Mouse (Mus musculus) heart, embryonic 14.5 days (tissue): ENCODE measurements at regions not wholly inside any gene's neighbourhood (a gene's known extent, or its start where the extent isn't known, plus 50 kb on each side); places are given as distances from the start of the nearest gene placed in this dataset.

ENCODE experiments used
- ATAC-seq: fragments of 200-750 bp; cut with Nextera tagmentation; 2 replicates; pipeline ENCODE4 v1.8.0; 2017; ENCODE audit warnings: low read depth, moderate TSS enrichment; ENCODE audit not compliant: insufficient number of reproducible peaks, insufficient read depth, low FRiP score
- H3K27ac ChIP-seq, 2 experiments: fragments of 200-500 bp in 1 of 2; fragments of 300-500 bp in 1 of 2; sonication (generic) in 1 of 2; replicated peaks in 1 of 2; 2 replicates each; pipeline ENCODE4 v1.5.1; 2012 to 2014; ENCODE audit warnings: low read depth in 2 of 2, low read length in 2 of 2, control low read depth in 1 of 2, mild to moderate bottlenecking in 1 of 2, mixed read lengths in 1 of 2; ENCODE audit not compliant: control insufficient read depth in 1 of 2, insufficient read depth in 1 of 2
- H3K27me3 ChIP-seq: fragments of 300-500 bp; sonication (generic); 2 replicates; pipeline ENCODE4 v1.6.1; 2014; ENCODE audit warnings: mild to moderate bottlenecking, low read length, control low read depth; ENCODE audit not compliant: control insufficient read depth, insufficient read depth
- H3K36me3 ChIP-seq: fragments of 300-500 bp; sonication (generic); 2 replicates; pipeline ENCODE4 v1.6.1; 2014; ENCODE audit warnings: mild to moderate bottlenecking, control low read depth, low read length, mixed read lengths; ENCODE audit not compliant: control insufficient read depth, insufficient read depth
- H3K4me1 ChIP-seq, 2 experiments: fragments of 200-500 bp in 1 of 2; fragments of 300-500 bp in 1 of 2; sonication (generic) in 1 of 2; 2 replicates each; pipeline ENCODE4 v1.6.1; 2012 to 2014; ENCODE audit warnings: low read length in 2 of 2, control low read depth in 1 of 2, mixed read lengths in 1 of 2; ENCODE audit not compliant: control insufficient read depth in 2 of 2, insufficient read depth in 2 of 2
- H3K4me2 ChIP-seq: fragments of 300-500 bp; sonication (generic); 2 replicates; pipeline ENCODE4 v1.6.1; 2014; ENCODE audit warnings: mild to moderate bottlenecking, low read length
- H3K4me3 ChIP-seq, 2 experiments: fragments of 200-500 bp in 1 of 2; fragments of 300-500 bp in 1 of 2; sonication (generic) in 1 of 2; 2 replicates each; pipeline ENCODE4 v1.5.1; 2012 to 2014; ENCODE audit warnings: low read length in 2 of 2, mild to moderate bottlenecking in 2 of 2, control low read depth in 1 of 2, low read depth in 1 of 2, moderate library complexity in 1 of 2; ENCODE audit not compliant: control insufficient read depth in 1 of 2, insufficient read depth in 1 of 2
- H3K9ac ChIP-seq: fragments of 300-500 bp; sonication (generic); 2 replicates; pipeline ENCODE4 v1.6.1; 2014; ENCODE audit warnings: mild to moderate bottlenecking, low read length
- H3K9me3 ChIP-seq: fragments of 300-500 bp; sonication (generic); 2 replicates; pipeline ENCODE4 v1.6.1; 2016; ENCODE audit warnings: low read length, control low read depth; ENCODE audit not compliant: control insufficient read depth
- WGBS: fragments of 180-500 bp; shearing (Covaris S2); extraction: QIAGEN DNeasy Blood & Tissue Kit; methylation state at CpG from one replicate; pipeline ENCODE4 v1.1.7; 2014; 5-methylcytosine and 5-hydroxymethylcytosine counted together

DNA sequence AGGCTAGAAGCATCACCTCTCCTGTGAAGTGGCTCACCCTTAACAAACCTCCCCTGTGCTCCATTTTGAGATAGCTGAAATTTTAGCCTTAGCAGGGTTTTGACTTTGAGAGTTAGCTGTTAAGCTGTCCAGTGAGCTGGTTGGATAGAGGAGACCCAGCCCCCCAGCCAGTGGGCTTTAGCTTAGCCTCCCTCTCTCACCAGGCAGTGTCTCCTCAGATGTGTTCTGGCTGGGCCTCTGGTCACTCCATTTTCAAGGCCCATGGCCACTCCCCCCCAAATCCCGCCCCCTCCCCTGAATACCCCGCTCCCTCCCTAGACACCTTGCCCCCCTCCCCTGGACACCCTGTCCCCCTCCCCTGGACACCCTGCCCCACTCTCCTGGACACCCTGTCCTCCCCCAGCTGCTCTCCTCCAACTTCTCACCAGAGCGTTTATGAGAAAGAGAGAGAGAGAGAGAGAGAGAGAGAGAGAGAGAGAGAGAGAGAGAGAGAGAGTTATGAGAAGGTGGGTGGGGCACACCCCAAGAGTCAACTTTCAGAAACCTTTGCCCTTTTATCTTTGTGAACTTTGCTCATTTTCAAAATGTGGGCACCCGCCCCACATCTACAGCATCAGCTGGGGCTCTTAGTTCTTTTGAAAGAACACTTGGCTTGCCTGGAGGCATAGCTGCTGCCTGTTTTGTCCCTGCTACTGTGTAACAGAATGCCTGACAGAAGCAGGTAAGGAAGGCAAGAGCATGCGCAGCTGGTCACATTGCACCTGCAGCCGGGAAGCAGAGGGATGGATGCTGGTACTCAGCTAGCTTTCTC lies 161.3 kb downstream of the Gadd45g start:
- Histone ChIP-seq H3K4me2 (no peak overlapping the region), H3K27ac (no peak overlapping the region), H3K4me1 (peaks cover 0 to 2% of the 10 kb centered on the region in 2 experiments; a peak in 1 of 4 replicates), H3K36me3 (no peaks in the 10 kb centered on the region), H3K4me3 (no peak overlapping the region), H3K9ac (no peak overlapping the region), H3K9me3 (no peaks in the 10 kb centered on the region), H3K27me3 (no peaks in the 10 kb centered on the region)
- no peak for ATAC-seq
- WGBS, result 79% methylated on average over 6 of the region's 6 CpGs

- 90% methylated on average over 4 of the region's 4 CpGs for WGBS
- Histone ChIP-seq H3K9me3 (no peaks in the 10 kb centered on the region), H3K27ac (no peak overlapping the region), H3K4me3 (no peak overlapping the region), H3K4me2 (no peak overlapping the region), H3K36me3 (no peaks in the 10 kb centered on the region), H3K27me3 (no peaks in the 10 kb centered on the region), H3K4me1 (peaks cover 0 to 2% of the 10 kb centered on the region in 2 experiments; a peak in 2 of 4 replicates), H3K9ac (no peak overlapping the region)
- no peak for ATAC-seq
Measured at GRCm38 (mm10) chr13:52009231-52009630, 162.8 kb downstream of the Gadd45g start.

DNA sequence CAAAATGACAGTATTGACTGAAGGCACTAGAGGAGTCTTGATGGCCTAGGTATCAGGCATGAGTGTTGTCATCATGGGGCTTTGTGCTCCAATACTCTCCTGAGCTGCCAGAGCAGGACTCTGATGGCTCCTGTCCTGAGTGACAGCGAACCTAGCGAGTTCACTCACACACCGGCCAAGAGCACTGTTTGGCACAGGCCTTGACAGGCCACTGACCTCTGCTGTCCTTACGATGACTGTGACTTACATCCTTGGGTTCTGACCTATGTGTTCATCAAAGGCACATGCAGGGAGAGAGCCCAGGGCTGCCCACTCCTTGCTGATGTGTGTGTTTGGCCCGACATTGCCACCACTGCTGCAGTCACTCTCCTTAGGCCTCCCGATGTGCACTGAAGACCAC lies 163.3 kb downstream of the Gadd45g start:
- Histone ChIP-seq H3K9me3 (no peaks in the 10 kb centered on the region), H3K4me1 (peaks cover 0 to 2% of the 10 kb centered on the region in 2 experiments; a peak in 2 of 4 replicates), H3K36me3 (no peaks in the 10 kb centered on the region), H3K4me3 (no peak overlapping the region), H3K27me3 (no peaks in the 10 kb centered on the region), H3K9ac (no peak overlapping the region), H3K4me2 (no peak overlapping the region), H3K27ac (no peak overlapping the region)
- no peak for ATAC-seq
- WGBS, result 76% methylated on average over 6 of the region's 6 CpGs

DNA sequence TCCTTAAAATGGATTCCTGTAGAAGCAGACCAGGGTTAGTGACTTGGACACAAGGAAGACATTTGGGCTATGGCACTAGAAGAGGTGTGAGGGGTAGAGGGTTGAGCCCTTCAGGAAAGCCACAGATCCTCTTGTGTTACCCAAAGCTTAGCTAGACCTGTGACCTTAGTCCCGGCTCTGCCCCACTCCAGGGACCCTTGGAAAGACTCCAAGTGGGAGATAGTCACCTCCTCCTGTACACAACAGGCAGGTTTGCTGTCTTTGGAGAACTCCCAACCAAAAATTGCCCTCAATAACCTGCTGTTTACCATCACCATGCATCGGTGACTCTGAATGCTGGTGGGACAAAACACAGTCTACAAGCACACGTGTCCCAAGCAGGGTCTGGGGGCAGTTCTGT lies 164.5 kb downstream of the Gadd45g start:
- no peaks in the 10 kb centered on the region for H3K27me3 ChIP-seq
- ATAC-seq, result no peak
- H3K4me3 ChIP-seq, result no peak overlapping the region

GRCm38 (mm10) chr13:52013182-52013581 lies 166.7 kb downstream of the Gadd45g start:
- no peak overlapping the region for H3K4me2 ChIP-seq
- H3K27me3 ChIP-seq, result no peaks in the 10 kb centered on the region
- peaks cover 3 to 7% of the 10 kb centered on the region in 2 experiments; a peak in 2 of 4 replicates for H3K4me1 ChIP-seq
- H3K4me3 ChIP-seq, result no peak overlapping the region
- WGBS, result 55% methylated on average over 1 of the region's 1 CpGs
- no peak overlapping the region for H3K27ac ChIP-seq
- H3K9me3 ChIP-seq, result no peaks in the 10 kb centered on the region
- no peak overlapping the region for H3K9ac ChIP-seq
- ATAC-seq, result no peak
- H3K36me3 ChIP-seq, result no peaks in the 10 kb centered on the region

More for the DNA sequence above, 164.5 kb downstream of the Gadd45g start:
- H3K36me3 ChIP-seq, result no peaks in the 10 kb centered on the region
- no peak overlapping the region for H3K4me2 ChIP-seq
- H3K9ac ChIP-seq, result no peak overlapping the region
- H3K27ac ChIP-seq, result no peak overlapping the region
- H3K4me1 ChIP-seq, result peaks cover 0 to 2% of the 10 kb centered on the region in 2 experiments; a peak in 2 of 4 replicates
- no peaks in the 10 kb centered on the region for H3K9me3 ChIP-seq
- 83% methylated on average over 3 of the region's 3 CpGs for WGBS

GRCm38 (mm10) chr13:52013757-52014156 lies 167.3 kb downstream of the Gadd45g start:
- H3K4me2 ChIP-seq, result no peak overlapping the region
- H3K27ac ChIP-seq, result no peak overlapping the region
- H3K9me3 ChIP-seq, result no peaks in the 10 kb centered on the region
- no peaks in the 10 kb centered on the region for H3K36me3 ChIP-seq
- peaks cover 3 to 7% of the 10 kb centered on the region in 2 experiments; a peak in 2 of 4 replicates for H3K4me1 ChIP-seq
- H3K27me3 ChIP-seq, result no peaks in the 10 kb centered on the region
- no peak overlapping the region for H3K4me3 ChIP-seq
- no peak for ATAC-seq
- H3K9ac ChIP-seq, result no peak overlapping the region
- 92% methylated on average over 2 of the region's 2 CpGs for WGBS

DNA sequence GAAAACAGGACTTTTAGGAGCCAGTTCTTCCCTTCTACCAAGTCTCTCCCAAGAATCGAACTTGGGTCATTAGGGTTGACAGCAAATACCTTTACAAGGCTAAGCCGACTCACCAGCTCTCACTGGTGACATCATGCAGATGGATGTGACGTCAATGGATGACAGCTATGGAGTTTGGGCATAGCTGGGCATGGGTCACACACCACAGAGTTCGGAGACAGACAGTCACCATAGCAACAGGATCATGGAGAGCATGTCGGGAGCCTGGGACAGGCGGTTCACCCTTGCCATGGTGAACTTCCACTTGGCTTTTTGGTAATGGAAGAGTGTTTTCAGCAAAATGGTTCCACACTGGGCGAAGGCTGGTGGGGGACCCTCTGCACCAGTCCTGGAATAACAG lies 168.1 kb downstream of the Gadd45g start:
- H3K4me3 ChIP-seq, result no peak overlapping the region
- H3K36me3 ChIP-seq, result no peaks in the 10 kb centered on the region
- 74% methylated on average over 7 of the region's 7 CpGs for WGBS
- no peaks in the 10 kb centered on the region for H3K27me3 ChIP-seq
- no peak overlapping the region for H3K4me2 ChIP-seq
- ATAC-seq, result no peak
- H3K9me3 ChIP-seq, result no peaks in the 10 kb centered on the region
- peaks cover 3 to 7% of the 10 kb centered on the region in 2 experiments; a peak in 2 of 4 replicates for H3K4me1 ChIP-seq
- H3K27ac ChIP-seq, result no peak overlapping the region
- no peak overlapping the region for H3K9ac ChIP-seq
